Mouse (Mus musculus) embryo, embryonic 11.5 days (tissue): ENCODE results near the gene Prrt1.
A peak's percentile ranks its signal among the peaks of the same experiment; 100 is the strongest.

Source experiments
- DNase-seq: peaks from one replicate; pipeline ENCODE4 v3.0.0-alpha.2; 2012; ENCODE audit warnings: low read depth, low spot score

Gene Prrt1

GRCm38 (mm10) chr17:34597566-34598095 lies 31.7 kb upstream of the Prrt1 start, which contains the start of gene Ager:
Gene Ager, plus strand, starts transcription at chr17:34597862.
- DNase-seq = no peak

- DNase-seq = no peak
Measured at GRCm38 (mm10) chr17:34599891-34600290, 29.4 kb upstream of the Prrt1 start.

GRCm38 (mm10) chr17:34601796-34602195 lies 27.5 kb upstream of the Prrt1 start:
- DNase-seq = no peak

GRCm38 (mm10) chr17:34603375-34604060 lies 25.8 kb upstream of the Prrt1 start, which contains the start of gene Rnf5:
Gene Rnf5, minus strand, starts transcription at chr17:34603690.
- DNase-seq = peak; percentile 98

GRCm38 (mm10) chr17:34604061-34604508 lies 25.2 kb upstream of the Prrt1 start, which contains the start of gene Agpat1:
Gene Agpat1, plus strand, starts transcription at chr17:34604262.
- DNase-seq = peak; percentile 98

- no peak for DNase-seq
Measured at GRCm38 (mm10) chr17:34604511-34605237, 24.7 kb upstream of the Prrt1 start.

- peak; percentile 84 for DNase-seq
Measured at GRCm38 (mm10) chr17:34605609-34606008, 23.7 kb upstream of the Prrt1 start.

- DNase-seq = no peak
Measured at GRCm38 (mm10) chr17:34606186-34607039, 22.9 kb upstream of the Prrt1 start.

- DNase-seq = no peak
Measured at GRCm38 (mm10) chr17:34607997-34608396, 21.3 kb upstream of the Prrt1 start.

- DNase-seq = no peak
Measured at GRCm38 (mm10) chr17:34611050-34611449, 18.3 kb upstream of the Prrt1 start.

- DNase-seq = no peak
Measured at GRCm38 (mm10) chr17:34613054-34613645, 16.2 kb upstream of the Prrt1 start.

GRCm38 (mm10) chr17:34613830-34614229 lies 15.5 kb upstream of the Prrt1 start:
- no peak for DNase-seq

GRCm38 (mm10) chr17:34615871-34616270 lies 13.5 kb upstream of the Prrt1 start, which contains the start of gene Egfl8:
Gene Egfl8, minus strand, starts transcription at chr17:34615971.
- no peak for DNase-seq

- peak; percentile 59 for DNase-seq
Measured at GRCm38 (mm10) chr17:34618999-34619398, 10.3 kb upstream of the Prrt1 start.

GRCm38 (mm10) chr17:34621006-34621405 lies 8.3 kb upstream of the Prrt1 start:
- no peak for DNase-seq

GRCm38 (mm10) chr17:34623161-34623560 lies 6.2 kb upstream of the Prrt1 start:
- DNase-seq = no peak

- DNase-seq = no peak
Measured at GRCm38 (mm10) chr17:34624981-34625380, 4.4 kb upstream of the Prrt1 start.

- DNase-seq = no peak
Measured at GRCm38 (mm10) chr17:34626062-34626772, 3.1 kb upstream of the Prrt1 start.

GRCm38 (mm10) chr17:34626773-34627092 lies 2.6 kb upstream of the Prrt1 start:
- DNase-seq = no peak

GRCm38 (mm10) chr17:34627093-34627942 lies 2.0 kb upstream of the Prrt1 start:
- peak; percentile 81 for DNase-seq
